Mouse (Mus musculus): ENCODE data around the gene Bsnd.

DNA sequence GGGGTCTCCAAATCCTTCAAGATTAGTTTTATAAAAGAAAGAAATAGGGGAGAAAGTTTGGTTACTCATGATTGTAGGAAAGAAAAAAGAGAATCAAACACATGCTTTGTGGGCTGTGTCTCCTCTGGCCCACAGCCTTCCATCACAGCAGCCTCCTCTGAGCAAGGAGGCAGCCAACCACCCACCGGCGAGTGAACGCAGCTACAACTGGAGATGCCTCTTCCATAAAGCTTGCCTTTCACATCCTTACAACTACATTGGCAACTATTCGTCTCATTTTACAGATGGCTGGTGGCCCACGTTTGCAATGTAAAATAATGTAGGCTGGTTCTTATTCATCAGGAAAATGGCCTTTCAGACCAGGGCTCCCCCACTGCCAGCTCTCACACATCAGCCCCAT is 54.9 kb downstream of the Bsnd start:
- TF ChIP-seq CTCF (conservative IDR thresholded peaks at IDR 0.05; ENCODE audit: insufficient read depth, insufficient read length, low read depth, low read length) (no peak), POLR2A (IDR thresholded peaks at IDR 0.05; ENCODE audit: low read depth, low read length) (no peak)
